Mouse (Mus musculus) c-Kit-positive CD71-positive TER-119-positive erythroid progenitor cells, embryonic 14.5 days (primary cell): ENCODE measurements at regions not wholly inside any gene's neighbourhood (a gene's known extent, or its start where the extent isn't known, plus 50 kb on each side); places are given as distances from the start of the nearest gene placed in this dataset.

Experiments
- DNase-seq: peaks from one replicate; pipeline ENCODE4 v3.0.0-alpha.2; 2013; ENCODE audit warnings: low spot score

GRCm38 (mm10) chr17:88116321-88116720 is 51.2 kb upstream of the Fbxo11 start:
- no peak for DNase-seq

GRCm38 (mm10) chr17:88118714-88119113 is 53.6 kb upstream of the Fbxo11 start:
- no peak for DNase-seq

GRCm38 (mm10) chr17:88123711-88124110 is 58.6 kb upstream of the Fbxo11 start:
- DNase-seq = no peak

- no peak for DNase-seq
Observed at GRCm38 (mm10) chr17:88127126-88127525, 62.0 kb upstream of the Fbxo11 start.

- DNase-seq = no peak
Observed at GRCm38 (mm10) chr17:88131297-88131696, 66.2 kb upstream of the Fbxo11 start.

- DNase-seq = no peak
Observed at GRCm38 (mm10) chr17:88131980-88132379, 66.9 kb upstream of the Fbxo11 start.

GRCm38 (mm10) chr17:88132601-88133346 is 67.7 kb upstream of the Fbxo11 start:
- no peak for DNase-seq

GRCm38 (mm10) chr17:88134546-88134945 is 69.5 kb upstream of the Fbxo11 start:
- no peak for DNase-seq

GRCm38 (mm10) chr17:88141538-88141937 is 76.4 kb upstream of the Fbxo11 start:
- DNase-seq = no peak

- no peak for DNase-seq
Observed at GRCm38 (mm10) chr17:88142003-88142402, 76.9 kb upstream of the Fbxo11 start.

- no peak for DNase-seq
Observed at GRCm38 (mm10) chr17:88142809-88143208, 77.7 kb upstream of the Fbxo11 start.

- DNase-seq = no peak
Observed at GRCm38 (mm10) chr17:88143378-88143943, 78.4 kb upstream of the Fbxo11 start.

- DNase-seq = no peak
Observed at GRCm38 (mm10) chr17:88158550-88158949, 93.5 kb upstream of the Fbxo11 start.

- DNase-seq = no peak
Observed at GRCm38 (mm10) chr17:88159212-88159668, 94.1 kb upstream of the Fbxo11 start.

GRCm38 (mm10) chr17:88159851-88160676 is 95.0 kb upstream of the Fbxo11 start:
- DNase-seq = no peak

- DNase-seq = no peak
Observed at GRCm38 (mm10) chr17:88160677-88161001, 95.5 kb upstream of the Fbxo11 start.

- no peak for DNase-seq
Observed at GRCm38 (mm10) chr17:88161766-88162165, 96.7 kb upstream of the Fbxo11 start.

- DNase-seq = no peak
Observed at GRCm38 (mm10) chr17:88164805-88165204, 99.7 kb upstream of the Fbxo11 start.

- no peak for DNase-seq
Observed at GRCm38 (mm10) chr17:88165811-88166210, 100.7 kb upstream of the Fbxo11 start.

GRCm38 (mm10) chr17:88168262-88169096 is 103.4 kb upstream of the Fbxo11 start:
- no peak for DNase-seq

- DNase-seq = no peak
Observed at GRCm38 (mm10) chr17:88171606-88172005, 106.5 kb upstream of the Fbxo11 start.
